Mouse (Mus musculus): ENCODE data around the gene Gm8020. TPM values are rescaled to one million over a fixed set of nuclear protein-coding genes. Genes with fewer than 3 reads are reported as not detected.
"Not testable (repeated sequence)": the region's sequence is repeated elsewhere in the genome, so short reads cannot be mapped to it uniquely, and the experiment has no call there.

Gene Gm8020
- total RNA-seq (2014; fragmentation: Nextera tagmentation) (not detected in 2 replicates), total RNA-seq (2017) (not detected in 2 replicates)

- not testable (repeated sequence) for ATAC-seq (replicated peaks; ENCODE audit: low FRiP score, low TSS enrichment, poor library complexity, severe bottlenecking)
Measured at GRCm38 (mm10) chr14:42502249-42502648, at the start of gene Gm8020. Gm8020 (minus strand) TSS chr14:42502349.

GRCm38 (mm10) chr14:42543170-42543701 lies 41.1 kb upstream of the Gm8020 start:
- not testable (repeated sequence) for ATAC-seq (replicated peaks; ENCODE audit: low FRiP score, low TSS enrichment, poor library complexity, severe bottlenecking)

DNA sequence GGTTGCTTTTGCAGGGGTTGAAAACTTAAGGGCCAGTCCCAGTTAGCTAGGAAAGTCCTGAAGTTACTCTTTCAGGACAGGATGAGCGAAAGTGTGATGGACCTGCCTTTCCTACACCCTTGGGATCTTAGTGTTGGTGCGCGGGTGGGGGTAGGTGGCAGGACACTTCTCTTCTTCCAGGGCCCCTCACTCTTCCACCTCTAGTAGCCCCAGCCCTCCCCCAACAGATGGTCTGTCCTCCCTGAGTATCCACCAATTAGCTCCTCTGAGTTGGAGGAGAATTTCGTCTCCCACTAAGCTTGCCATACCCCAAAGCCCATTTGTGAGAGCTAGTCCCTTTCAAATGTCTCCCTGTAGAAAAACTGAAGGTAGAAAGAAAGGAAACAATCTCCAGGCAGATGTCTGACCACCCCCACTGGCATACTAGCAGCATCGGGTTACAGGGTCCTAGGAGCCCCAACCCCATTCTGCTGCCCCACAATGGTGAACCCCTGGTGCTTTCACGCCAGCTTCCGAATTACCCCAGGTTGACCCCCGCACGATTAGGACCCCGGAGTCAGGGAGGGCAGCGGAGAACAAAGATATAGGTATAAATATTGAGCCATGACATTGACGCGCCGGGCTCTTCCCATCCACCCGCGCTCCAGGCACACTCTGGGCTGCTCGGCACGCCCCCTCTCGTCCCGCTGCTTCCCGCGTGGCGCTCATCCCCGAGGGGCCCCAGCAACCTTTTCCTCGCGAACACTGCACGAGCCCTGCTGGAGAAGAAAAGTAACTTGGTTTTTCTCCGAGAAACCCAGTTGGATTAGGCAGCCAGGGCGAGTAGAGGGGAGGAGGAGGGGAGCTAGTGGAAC lies 40.4 kb upstream of the Gm8020 start:
- not testable (repeated sequence) for ATAC-seq (replicated peaks; ENCODE audit: low FRiP score, low TSS enrichment, poor library complexity, severe bottlenecking)

- not testable (repeated sequence) for ATAC-seq (replicated peaks; ENCODE audit: low FRiP score, low TSS enrichment, poor library complexity, severe bottlenecking)
Measured at GRCm38 (mm10) chr14:42524182-42524581, 22.0 kb upstream of the Gm8020 start, which contains the start of gene Gm8024. Gm8024 (minus strand) TSS chr14:42524282.

GRCm38 (mm10) chr14:42463581-42463980 lies 38.6 kb downstream of the Gm8020 start, which contains the start of gene Gm8011:
Gm8011 (plus strand) TSS chr14:42463881.
- not testable (repeated sequence) for ATAC-seq (replicated peaks; ENCODE audit: low FRiP score, low TSS enrichment, poor library complexity, severe bottlenecking)

Other genes starting within 250 kb of the Gm8020 start
- gene Gm17026, start 242.3 kb downstream of the Gm8020 start, total RNA-seq (2014; fragmentation: Nextera tagmentation): not detected in 2 replicates
- not detected in 2 replicates for gene Gm17026, start 242.3 kb downstream of the Gm8020 start, total RNA-seq (2017)
- not detected in 2 replicates for gene Gm9611, start 205.0 kb downstream of the Gm8020 start, total RNA-seq (2014; fragmentation: Nextera tagmentation)
- not detected in 2 replicates for gene Gm9611, start 205.0 kb downstream of the Gm8020 start, total RNA-seq (2017)
- not detected in 2 replicates for gene Gm7995, start 192.1 kb downstream of the Gm8020 start, total RNA-seq (2014; fragmentation: Nextera tagmentation)
- gene Gm7995, start 192.1 kb downstream of the Gm8020 start, total RNA-seq (2017): not detected in 2 replicates
- gene Gm8005, start 62.7 kb downstream of the Gm8020 start, total RNA-seq (2014; fragmentation: Nextera tagmentation): not detected in 2 replicates
- gene Gm8005, start 62.7 kb downstream of the Gm8020 start, total RNA-seq (2017): not detected in 2 replicates
- gene Gm8011, start 38.5 kb downstream of the Gm8020 start, total RNA-seq (2014; fragmentation: Nextera tagmentation): not detected in 2 replicates
- not detected in 2 replicates for gene Gm8011, start 38.5 kb downstream of the Gm8020 start, total RNA-seq (2017)
- gene Gm8024, start 21.9 kb upstream of the Gm8020 start, total RNA-seq (2014; fragmentation: Nextera tagmentation): not detected in 2 replicates
- gene Gm8024, start 21.9 kb upstream of the Gm8020 start, total RNA-seq (2017): not detected in 2 replicates
- not detected in 2 replicates for gene Gm17124, start 97.5 kb upstream of the Gm8020 start, total RNA-seq (2014; fragmentation: Nextera tagmentation)
- gene Gm17124, start 97.5 kb upstream of the Gm8020 start, total RNA-seq (2017): not detected in 2 replicates
- gene Gm3633, start 139.6 kb upstream of the Gm8020 start, total RNA-seq (2014; fragmentation: Nextera tagmentation): not detected in 2 replicates
- gene Gm3633, start 139.6 kb upstream of the Gm8020 start, total RNA-seq (2017): not detected in 2 replicates
- gene Gm10378, start 153.6 kb upstream of the Gm8020 start, total RNA-seq (2014; fragmentation: Nextera tagmentation): not detected in 2 replicates
- not detected in 2 replicates for gene Gm10378, start 153.6 kb upstream of the Gm8020 start, total RNA-seq (2017)

All from megakaryocyte-erythroid progenitor cell, adult 5-6 weeks (primary cell).